Mouse (Mus musculus): ENCODE measurements around the gene Tmem191c.

DNA sequence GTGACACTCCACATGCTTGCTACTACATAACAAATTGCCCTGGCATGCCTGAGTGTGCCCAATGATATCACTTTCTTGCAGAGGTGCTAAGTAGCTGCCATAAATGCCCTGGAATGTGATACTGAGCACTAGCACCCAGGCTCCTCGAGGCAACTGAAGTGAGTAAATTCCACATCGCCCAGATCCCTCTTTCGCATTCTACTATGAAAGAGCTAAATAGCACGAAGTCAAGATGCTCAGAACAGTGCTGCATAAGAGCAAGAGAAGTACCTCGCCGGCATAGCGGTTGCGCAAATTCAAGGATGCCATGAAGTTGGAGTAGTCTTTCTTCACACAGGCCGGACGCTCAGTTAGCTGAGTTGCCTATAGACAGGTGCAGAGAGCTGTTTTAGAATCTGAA is 33.2 kb downstream of the Tmem191c start:
- no peak for TF ChIP-seq CTCF (IDR thresholded peaks at IDR 0.05; ENCODE audit: control insufficient read depth, insufficient read depth, low read length)
- TF ChIP-seq POLR2A (IDR thresholded peaks at IDR 0.05; ENCODE audit: borderline replicate concordance, control insufficient read depth, low read depth, low read length), result no peak
